Mouse (Mus musculus) embryo, embryonic 9.5 days (tissue): Measurements from ENCODE around the gene Tmem91.
A peak's percentile ranks its signal among the peaks of the same experiment; 100 is the strongest.
"Not testable (repeated sequence)": the region's sequence is repeated elsewhere in the genome, so short reads cannot be mapped to it uniquely, and the experiment has no call there.

Experiments
- DNase-seq: peaks from one replicate; pipeline ENCODE4 v3.0.0-alpha.2; 2017; ENCODE audit errors: extremely low spot score

The Tmem91 gene

GRCm38 (mm10) chr7:25674719-25675300, at the start of gene Tmem91:
Gene Tmem91 (minus strand): TSS chr7:25675166.
- DNase-seq, result no peak

GRCm38 (mm10) chr7:25721776-25722175, 46.8 kb upstream of the Tmem91 start:
- not testable (repeated sequence) for DNase-seq

- DNase-seq, result no peak
These were observed 45.8 kb upstream of the Tmem91 start for GRCm38 (mm10) chr7:25720760-25721159.

GRCm38 (mm10) chr7:25719761-25720610, 45.0 kb upstream of the Tmem91 start:
- peak; percentile 81 for DNase-seq

GRCm38 (mm10) chr7:25718788-25719417, 43.9 kb upstream of the Tmem91 start, which contains the start of gene Ccdc97:
Gene Ccdc97 (minus strand): TSS chr7:25719088.
- peak; percentile 89 for DNase-seq

GRCm38 (mm10) chr7:25717478-25717877, 42.5 kb upstream of the Tmem91 start:
- no peak for DNase-seq

GRCm38 (mm10) chr7:25715731-25716271, 40.8 kb upstream of the Tmem91 start:
- no peak for DNase-seq

GRCm38 (mm10) chr7:25714581-25714980, 39.6 kb upstream of the Tmem91 start:
- DNase-seq, result no peak

- no peak for DNase-seq
These were observed 37.8 kb upstream of the Tmem91 start for GRCm38 (mm10) chr7:25712801-25713200.

GRCm38 (mm10) chr7:25711731-25712197, 36.8 kb upstream of the Tmem91 start:
- DNase-seq, result peak; percentile 74

- DNase-seq, result no peak
These were observed 36.2 kb upstream of the Tmem91 start for GRCm38 (mm10) chr7:25711165-25711564.

- peak; percentile 38 for DNase-seq
These were observed 35.7 kb upstream of the Tmem91 start for GRCm38 (mm10) chr7:25710519-25711130.

- no peak for DNase-seq
These were observed 35.0 kb upstream of the Tmem91 start for GRCm38 (mm10) chr7:25709961-25710360.

GRCm38 (mm10) chr7:25707581-25708292, 32.8 kb upstream of the Tmem91 start:
- DNase-seq, result no peak

GRCm38 (mm10) chr7:25706578-25707170, 31.7 kb upstream of the Tmem91 start:
- DNase-seq, result no peak

- DNase-seq, result no peak
These were observed 30.9 kb upstream of the Tmem91 start for GRCm38 (mm10) chr7:25705801-25706251.

GRCm38 (mm10) chr7:25704716-25705364, 29.9 kb upstream of the Tmem91 start:
- DNase-seq, result peak; percentile 61

GRCm38 (mm10) chr7:25703793-25704494, 29.0 kb upstream of the Tmem91 start:
- DNase-seq, result no peak

- DNase-seq, result no peak
These were observed 27.4 kb upstream of the Tmem91 start for GRCm38 (mm10) chr7:25702350-25702749.
